Mouse (Mus musculus) intestine, embryonic 16.5 days (tissue): ENCODE data around the gene Rex1bd. TPM values are rescaled to one million over a fixed set of nuclear protein-coding genes. Genes with fewer than 3 reads are reported as not detected.

Experiments used
- ATAC-seq: fragments of 200-750 bp; cut with Nextera tagmentation; 2 replicates; pipeline ENCODE4 v1.8.0; 2017; ENCODE audit warnings: moderate TSS enrichment, moderate library complexity
- H3K27ac ChIP-seq: fragments of 300-500 bp; sonication (generic); 2 replicates; pipeline ENCODE4 v1.5.1; 2014; ENCODE audit warnings: mild to moderate bottlenecking, low read length
- H3K27me3 ChIP-seq: fragments of 300-500 bp; sonication (generic); replicated peaks from 2 replicates; pipeline ENCODE4 v1.6.1; 2014; ENCODE audit warnings: low read length, control low read depth, mixed read lengths; ENCODE audit not compliant: control insufficient read depth, insufficient read depth
- H3K36me3 ChIP-seq: fragments of 300-500 bp; sonication (generic); 2 replicates; pipeline ENCODE4 v1.6.1; 2014; ENCODE audit warnings: low read length, control low read depth; ENCODE audit not compliant: control insufficient read depth, insufficient read depth
- H3K4me1 ChIP-seq: fragments of 300-500 bp; sonication (generic); 2 replicates; pipeline ENCODE4 v1.6.1; 2014; ENCODE audit warnings: low read length, control low read depth, mixed read lengths; ENCODE audit not compliant: control insufficient read depth, insufficient read depth
- H3K4me2 ChIP-seq: fragments of 300-500 bp; sonication (generic); 2 replicates; pipeline ENCODE4 v1.6.1; 2014; ENCODE audit warnings: low read depth, low read length, control low read depth
- H3K4me3 ChIP-seq: fragments of 300-500 bp; sonication (generic); 2 replicates; pipeline ENCODE4 v1.5.1; 2014; ENCODE audit warnings: mild to moderate bottlenecking, low read length
- H3K9ac ChIP-seq: fragments of 300-500 bp; sonication (generic); 2 replicates; pipeline ENCODE4 v1.6.1; 2014; ENCODE audit warnings: low read depth, low read length
- H3K9me3 ChIP-seq: fragments of 300-500 bp; sonication (generic); 2 replicates; pipeline ENCODE4 v1.6.1; 2016; ENCODE audit warnings: low read length, control low read depth; ENCODE audit not compliant: control insufficient read depth
- WGBS: fragments of 180-500 bp; shearing (Covaris S2); extraction: QIAGEN DNeasy Blood & Tissue Kit; methylation state at CpG from one replicate; pipeline ENCODE4 v1.1.7; 2014; 5-methylcytosine and 5-hydroxymethylcytosine counted together
- polyA plus RNA-seq: library from polyadenylated mRNA; unstranded; fragments of >200 nt; fragmentation: Nextera tagmentation; extraction: Ambion mirVana; gene quantifications from 2 replicates; pipeline ENCODE4 v1.2.1, GENCODE M21; 2015

The Rex1bd gene
- polyA plus RNA-seq, 1 experiment from 2014 or later = 137 TPM

DNA sequence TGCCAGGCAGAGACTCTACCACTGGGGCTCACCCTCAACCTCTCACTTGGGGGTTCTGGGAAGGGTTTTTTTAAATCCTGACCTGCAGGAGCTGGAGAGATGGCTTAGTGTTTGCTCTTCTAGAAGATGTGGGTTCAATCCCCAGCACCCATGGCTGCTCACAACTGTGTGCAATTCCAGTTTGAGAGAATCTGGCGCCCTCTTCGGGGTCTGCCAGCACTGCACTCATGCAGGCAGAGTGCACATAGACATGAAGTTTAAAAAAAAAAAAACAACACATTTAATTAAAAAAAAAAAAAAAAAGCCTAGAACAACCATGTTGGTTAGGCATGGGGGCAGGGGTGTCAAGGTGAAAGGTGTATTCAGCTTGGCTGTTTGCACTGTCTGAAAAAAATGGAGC lies 23.8 kb upstream of the Rex1bd start:
- no peak overlapping the region for H3K9ac ChIP-seq
- H3K36me3 ChIP-seq = peaks cover 21% of the 10 kb centered on the region
- H3K27me3 ChIP-seq = no peaks in the 10 kb centered on the region
- ATAC-seq = no peak
- H3K4me3 ChIP-seq = no peak overlapping the region
- H3K27ac ChIP-seq = no peak overlapping the region
- H3K4me2 ChIP-seq = no peak overlapping the region
- no peaks in the 10 kb centered on the region for H3K9me3 ChIP-seq
- WGBS = 97% methylated on average over 2 of the region's 2 CpGs
- peaks cover 13% of the 10 kb centered on the region for H3K4me1 ChIP-seq

DNA sequence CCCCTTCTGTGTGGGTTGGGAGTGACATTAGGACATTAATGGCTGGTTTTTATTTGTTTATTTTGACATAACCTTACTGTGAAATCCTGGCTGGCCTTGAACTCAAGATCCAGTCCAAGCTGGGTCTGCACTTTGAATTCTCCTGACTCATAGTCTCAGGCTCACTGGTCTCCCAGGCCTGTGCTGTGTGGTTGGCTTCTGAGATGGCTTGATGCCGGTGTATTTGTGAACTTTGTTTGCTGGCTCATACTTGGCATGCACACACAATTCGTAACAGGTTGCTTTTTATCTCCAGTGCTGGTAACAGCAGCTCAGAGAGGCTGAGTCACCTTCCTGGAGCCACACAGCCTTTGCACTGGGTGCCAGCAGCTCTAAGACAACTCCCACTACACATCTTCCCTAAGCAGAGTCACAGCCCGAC lies 23.2 kb upstream of the Rex1bd start:
- Histone ChIP-seq H3K9ac (no peak overlapping the region), H3K36me3 (peaks cover 21% of the 10 kb centered on the region), H3K9me3 (no peaks in the 10 kb centered on the region), H3K4me2 (no peak overlapping the region), H3K27me3 (no peaks in the 10 kb centered on the region), H3K27ac (no peak overlapping the region), H3K4me1 (peaks cover 13% of the 10 kb centered on the region), H3K4me3 (no peak overlapping the region)
- ATAC-seq = no peak
- WGBS = 96% methylated on average over 3 of the region's 3 CpGs

DNA sequence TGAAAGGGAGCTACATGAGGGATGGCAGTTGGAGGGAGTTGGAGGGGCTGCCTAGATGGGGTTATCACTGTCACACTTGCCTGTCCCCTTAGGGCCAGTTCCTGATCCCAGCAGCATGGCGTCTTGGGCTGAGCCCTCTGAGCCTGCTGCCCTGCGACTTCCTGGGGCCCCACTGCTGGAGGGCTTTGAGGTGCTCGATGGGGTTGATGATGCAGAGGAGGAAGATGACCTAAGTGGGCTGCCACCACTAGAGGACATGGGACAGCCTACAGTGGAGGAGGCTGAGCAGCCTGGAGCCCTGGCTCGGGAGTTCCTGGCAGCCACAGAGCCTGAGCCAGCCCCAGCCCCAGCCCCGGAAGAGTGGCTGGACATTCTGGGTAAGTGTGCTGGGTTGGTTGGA lies 22.7 kb upstream of the Rex1bd start:
- Histone ChIP-seq H3K9me3 (no peaks in the 10 kb centered on the region), H3K27ac (no peak overlapping the region), H3K36me3 (peaks cover 20% of the 10 kb centered on the region), H3K9ac (peak overlapping the region; percentile 45; the same call in 1 of the 2 replicates), H3K4me1 (peaks cover 13% of the 10 kb centered on the region), H3K4me3 (no peak overlapping the region), H3K4me2 (0 out of 2 replicates have a peak overlapping the region, but pooled peaks have one; percentile 3), H3K27me3 (no peaks in the 10 kb centered on the region)
- 79% methylated on average over 5 of the region's 5 CpGs for WGBS
- no peak for ATAC-seq

DNA sequence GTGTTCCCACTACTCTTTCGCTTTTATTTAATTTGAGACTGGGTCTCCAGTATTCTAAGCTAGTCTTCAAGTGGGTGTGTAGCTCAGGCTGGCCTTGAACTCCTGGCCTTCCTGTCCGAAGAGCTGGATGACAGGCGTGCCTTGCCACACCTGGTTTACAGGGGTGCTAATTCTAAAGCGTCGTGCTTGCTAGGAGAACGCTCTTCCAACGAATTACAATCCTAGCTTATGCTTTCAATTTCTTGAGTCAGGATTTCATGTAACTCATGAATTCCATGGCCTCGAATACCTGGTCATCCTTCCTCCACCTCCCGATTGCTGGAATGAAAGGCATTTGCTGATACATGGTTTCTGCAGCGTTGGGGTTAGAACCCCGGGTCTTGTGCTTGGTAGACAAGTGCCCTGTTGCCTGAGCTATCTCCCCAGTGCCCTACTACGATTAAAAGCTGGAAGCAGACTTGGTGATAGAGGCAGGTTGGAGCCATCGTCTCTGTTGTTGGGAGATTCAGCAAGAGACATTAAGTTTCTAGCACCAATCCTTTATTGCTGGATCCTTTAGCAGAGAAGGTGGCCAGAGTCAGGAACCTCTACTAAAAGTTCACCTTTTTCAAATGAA lies 21.7 kb upstream of the Rex1bd start:
- 24% methylated on average over 13 of the region's 13 CpGs for whole genome bisulfite sequencing
- Histone ChIP-seq H3K4me3 (peak overlapping the region; percentile 92), H3K4me2 (peak overlapping the region; percentile 77), H3K9me3 (no peaks in the 10 kb centered on the region), H3K9ac (peak overlapping the region; percentile 96), H3K27me3 (no peaks in the 10 kb centered on the region), H3K4me1 (peaks cover 16% of the 10 kb centered on the region), H3K27ac (peak overlapping the region; percentile 90), H3K36me3 (peaks cover 18% of the 10 kb centered on the region)
- ATAC-seq = no peak

DNA sequence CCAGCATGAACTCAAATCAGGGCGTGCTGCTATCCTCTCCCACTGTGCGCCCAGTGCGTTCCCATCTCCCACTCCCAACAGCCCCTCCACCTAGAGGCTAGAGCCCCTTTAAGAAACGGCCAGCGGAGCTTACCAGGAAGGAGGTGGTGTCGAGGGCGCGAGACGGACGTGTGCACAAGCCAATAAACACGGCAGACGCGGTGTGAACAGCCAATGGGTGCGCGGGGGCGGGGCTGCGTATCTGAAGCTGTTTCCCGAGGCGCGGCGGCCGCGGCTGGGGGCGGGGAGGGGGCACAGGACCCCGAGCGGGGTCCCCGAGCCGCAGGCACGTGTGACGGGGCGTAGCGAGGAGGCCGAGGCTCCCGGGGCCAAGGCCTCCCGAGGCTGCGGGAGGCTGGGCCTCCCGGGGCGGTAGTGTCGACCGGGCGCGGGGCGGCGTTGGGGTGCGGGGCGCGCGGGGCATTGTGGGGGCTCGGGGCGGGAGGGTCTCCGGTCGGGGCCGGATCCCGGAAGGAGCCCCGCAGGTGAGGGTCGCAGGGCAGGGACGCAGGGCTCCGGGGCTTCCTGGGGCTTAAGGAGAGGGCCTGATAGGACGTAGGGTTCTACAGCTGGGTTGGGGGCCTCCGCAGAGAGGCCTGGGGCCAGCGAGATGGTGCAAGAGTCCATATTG lies 21.1 kb upstream of the Rex1bd start, which contains the start of the genes Fkbp8 and Kxd1:
TSS of gene Fkbp8 (plus strand) at position 213 of the 670 bp plus-strand sequence.
TSS of gene Kxd1 (minus strand) at position 445 of the 670 bp plus-strand sequence.
- Histone ChIP-seq H3K36me3 (peaks cover 16% of the 10 kb centered on the region), H3K9me3 (no peaks in the 10 kb centered on the region), H3K4me3 (peak within 1 kb of the TSS; percentile 92), H3K27me3 (no peaks in the 10 kb centered on the region), H3K9ac (peak within 1 kb of the TSS; percentile 96), H3K4me1 (peaks cover 17% of the 10 kb centered on the region), H3K27ac (peak within 1 kb of the TSS; percentile 90), H3K4me2 (peak within 1 kb of the TSS; percentile 77)
- peak; percentile 90 for ATAC-seq
- under 1% methylated on average over 55 of the region's 61 CpGs for WGBS

DNA sequence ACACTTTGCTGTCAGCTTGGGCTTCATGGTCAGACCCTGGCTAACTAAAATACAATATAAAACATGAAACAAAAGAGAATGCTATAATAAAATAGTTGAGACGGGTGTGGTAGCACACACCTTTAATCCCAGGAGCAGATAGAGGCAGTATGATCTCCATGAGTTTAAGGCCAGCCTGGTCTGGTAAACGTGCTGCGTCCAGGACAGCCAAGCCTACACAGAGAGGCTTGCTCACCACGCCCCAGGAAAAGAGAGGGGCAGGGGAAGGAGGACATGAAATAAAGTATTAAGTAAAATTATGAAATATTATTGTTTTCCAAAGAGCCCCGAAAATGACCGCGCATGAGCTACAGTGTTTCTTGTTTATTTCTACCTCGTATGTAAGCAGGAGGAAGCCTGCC lies 20.6 kb upstream of the Rex1bd start:
- H3K4me3 ChIP-seq = peak overlapping the region; percentile 92
- peak overlapping the region; percentile 81 for H3K27ac ChIP-seq
- 2% methylated on average over 8 of the region's 8 CpGs for WGBS
- no peaks in the 10 kb centered on the region for H3K27me3 ChIP-seq
- peaks cover 11% of the 10 kb centered on the region for H3K36me3 ChIP-seq
- peak overlapping the region; percentile 96 for H3K9ac ChIP-seq
- ATAC-seq = peak; percentile 51
- H3K4me1 ChIP-seq = peaks cover 17% of the 10 kb centered on the region
- H3K9me3 ChIP-seq = no peaks in the 10 kb centered on the region
- H3K4me2 ChIP-seq = peak overlapping the region; percentile 61

DNA sequence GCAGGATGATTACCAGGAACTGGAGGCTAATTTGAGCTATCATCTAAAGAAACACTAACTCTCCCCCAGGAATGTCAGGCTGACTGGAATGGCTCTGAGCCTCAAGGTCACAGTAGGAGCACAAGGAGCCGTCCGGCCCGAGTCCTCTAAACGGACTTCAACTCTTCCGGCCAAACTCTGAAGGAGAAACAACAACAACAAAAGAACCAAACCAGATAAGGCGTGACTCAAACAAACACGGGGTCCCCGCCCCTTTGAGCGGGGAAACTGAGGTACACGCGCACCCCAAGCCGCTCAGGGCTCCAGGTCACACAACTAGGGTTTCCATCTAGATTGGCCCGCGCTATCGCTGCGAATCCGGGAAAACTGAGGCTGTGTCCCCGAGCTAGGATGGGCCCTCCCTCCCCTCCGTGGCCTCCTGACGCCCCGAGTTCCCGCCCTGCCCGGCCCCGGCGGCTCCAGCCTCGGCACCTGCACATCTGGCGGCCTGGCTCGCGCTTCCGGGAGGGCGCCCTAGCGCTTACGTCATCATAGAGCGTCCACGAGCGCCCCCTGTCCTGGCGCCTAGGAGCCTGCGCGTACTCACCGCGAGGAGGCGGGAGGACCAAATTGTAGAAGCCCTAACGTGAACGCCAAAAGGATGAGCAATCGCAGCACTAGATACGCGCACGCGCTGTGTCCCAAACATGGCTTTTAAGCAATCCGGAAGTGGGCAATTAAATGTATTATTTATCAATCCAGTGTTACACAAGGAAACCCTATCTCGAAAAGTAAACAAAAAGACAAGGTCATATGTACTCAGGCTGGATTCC lies 16.2 kb upstream of the Rex1bd start:
- peaks cover 5% of the 10 kb centered on the region for H3K4me1 ChIP-seq
- WGBS = 1% methylated on average over 49 of the region's 51 CpGs
- H3K27ac ChIP-seq = peak overlapping the region; percentile 93
- H3K4me3 ChIP-seq = peak overlapping the region; percentile 83
- H3K9me3 ChIP-seq = no peaks in the 10 kb centered on the region
- peak overlapping the region; percentile 68 for H3K4me2 ChIP-seq
- H3K9ac ChIP-seq = peak overlapping the region; percentile 84
- H3K27me3 ChIP-seq = no peaks in the 10 kb centered on the region
- ATAC-seq = peak; percentile 83
- 0 out of 2 replicates have a peak, but pooled peaks cover 3% of the 10 kb centered on the region for H3K36me3 ChIP-seq

DNA sequence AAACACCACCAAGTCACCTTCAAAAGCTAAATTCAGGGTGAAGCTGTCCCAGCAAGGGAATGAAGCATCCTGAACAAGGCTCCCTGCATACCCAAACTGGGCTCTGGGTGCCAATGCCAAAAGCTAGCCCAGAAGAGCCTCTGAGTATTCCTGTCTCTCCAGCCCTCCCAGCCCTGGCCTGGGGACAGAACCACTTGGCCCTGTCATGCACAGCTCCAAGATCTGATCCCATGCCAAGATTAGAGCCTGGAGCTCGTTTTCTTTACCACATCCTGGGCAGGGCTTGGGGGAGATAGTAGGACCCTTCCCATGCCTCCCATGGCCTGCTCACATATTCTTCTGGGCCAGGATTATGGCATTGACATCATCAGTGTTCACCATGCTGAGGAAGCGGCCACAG lies 13.1 kb upstream of the Rex1bd start:
- WGBS = 63% methylated on average over 2 of the region's 2 CpGs
- no peak overlapping the region for H3K27ac ChIP-seq
- no peaks in the 10 kb centered on the region for H3K27me3 ChIP-seq
- no peak overlapping the region for H3K9ac ChIP-seq
- H3K4me3 ChIP-seq = no peak overlapping the region
- H3K4me2 ChIP-seq = no peak overlapping the region
- H3K9me3 ChIP-seq = no peaks in the 10 kb centered on the region
- no peak for ATAC-seq
- H3K36me3 ChIP-seq = 0 out of 2 replicates have a peak, but pooled peaks cover 3% of the 10 kb centered on the region
- H3K4me1 ChIP-seq = peaks cover 5% of the 10 kb centered on the region

DNA sequence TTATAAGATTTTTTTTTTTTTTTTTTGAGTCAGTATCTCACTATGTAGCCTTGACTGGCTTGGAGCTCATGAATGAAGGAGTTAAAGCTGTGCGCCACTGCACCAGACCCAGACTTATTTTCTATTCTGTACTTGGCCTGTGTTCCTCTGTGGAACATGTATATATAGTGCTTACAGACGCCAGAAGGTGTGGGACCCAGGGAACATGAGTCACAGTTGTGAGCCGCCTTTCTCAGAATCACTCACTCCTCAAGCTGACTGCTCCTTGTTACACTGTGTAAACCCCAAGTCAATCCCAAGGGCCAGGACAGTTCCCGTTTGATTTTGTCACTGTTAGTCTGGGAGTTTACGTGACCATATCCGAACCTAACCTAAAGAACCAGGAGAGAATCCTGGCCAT lies 12.5 kb upstream of the Rex1bd start:
- H3K9ac ChIP-seq = no peak overlapping the region
- H3K4me2 ChIP-seq = no peak overlapping the region
- peaks cover 5% of the 10 kb centered on the region for H3K4me1 ChIP-seq
- H3K36me3 ChIP-seq = 0 out of 2 replicates have a peak, but pooled peaks cover 3% of the 10 kb centered on the region
- no peaks in the 10 kb centered on the region for H3K9me3 ChIP-seq
- ATAC-seq = no peak
- 87% methylated on average over 6 of the region's 6 CpGs for WGBS
- H3K4me3 ChIP-seq = no peak overlapping the region
- H3K27ac ChIP-seq = no peak overlapping the region
- H3K27me3 ChIP-seq = no peaks in the 10 kb centered on the region
